Mouse (Mus musculus) intestine, embryonic 16.5 days (tissue): Measurements from ENCODE around the gene Olfr586. TPM values are rescaled to one million over a fixed set of nuclear protein-coding genes. Genes with fewer than 3 reads are reported as not detected.

Experiments used
- ATAC-seq: fragments of 200-750 bp; cut with Nextera tagmentation; 2 replicates; pipeline ENCODE4 v1.8.0; 2017; ENCODE audit warnings: moderate TSS enrichment, moderate library complexity
- H3K27ac ChIP-seq: fragments of 300-500 bp; sonication (generic); 2 replicates; pipeline ENCODE4 v1.5.1; 2014; ENCODE audit warnings: mild to moderate bottlenecking, low read length
- H3K27me3 ChIP-seq: fragments of 300-500 bp; sonication (generic); replicated peaks from 2 replicates; pipeline ENCODE4 v1.6.1; 2014; ENCODE audit warnings: low read length, control low read depth, mixed read lengths; ENCODE audit not compliant: control insufficient read depth, insufficient read depth
- H3K36me3 ChIP-seq: fragments of 300-500 bp; sonication (generic); 2 replicates; pipeline ENCODE4 v1.6.1; 2014; ENCODE audit warnings: low read length, control low read depth; ENCODE audit not compliant: control insufficient read depth, insufficient read depth
- H3K4me1 ChIP-seq: fragments of 300-500 bp; sonication (generic); 2 replicates; pipeline ENCODE4 v1.6.1; 2014; ENCODE audit warnings: low read length, control low read depth, mixed read lengths; ENCODE audit not compliant: control insufficient read depth, insufficient read depth
- H3K4me2 ChIP-seq: fragments of 300-500 bp; sonication (generic); 2 replicates; pipeline ENCODE4 v1.6.1; 2014; ENCODE audit warnings: low read depth, low read length, control low read depth
- H3K4me3 ChIP-seq: fragments of 300-500 bp; sonication (generic); 2 replicates; pipeline ENCODE4 v1.5.1; 2014; ENCODE audit warnings: mild to moderate bottlenecking, low read length
- H3K9ac ChIP-seq: fragments of 300-500 bp; sonication (generic); 2 replicates; pipeline ENCODE4 v1.6.1; 2014; ENCODE audit warnings: low read depth, low read length
- H3K9me3 ChIP-seq: fragments of 300-500 bp; sonication (generic); 2 replicates; pipeline ENCODE4 v1.6.1; 2016; ENCODE audit warnings: low read length, control low read depth; ENCODE audit not compliant: control insufficient read depth
- WGBS: fragments of 180-500 bp; shearing (Covaris S2); extraction: QIAGEN DNeasy Blood & Tissue Kit; methylation state at CpG from one replicate; pipeline ENCODE4 v1.1.7; 2014; 5-methylcytosine and 5-hydroxymethylcytosine counted together
- polyA plus RNA-seq: library from polyadenylated mRNA; unstranded; fragments of >200 nt; fragmentation: Nextera tagmentation; extraction: Ambion mirVana; gene quantifications from 2 replicates; pipeline ENCODE4 v1.2.1, GENCODE M21; 2015

Olfr586 gene
- not detected in 2 replicates for polyA plus RNA-seq

DNA sequence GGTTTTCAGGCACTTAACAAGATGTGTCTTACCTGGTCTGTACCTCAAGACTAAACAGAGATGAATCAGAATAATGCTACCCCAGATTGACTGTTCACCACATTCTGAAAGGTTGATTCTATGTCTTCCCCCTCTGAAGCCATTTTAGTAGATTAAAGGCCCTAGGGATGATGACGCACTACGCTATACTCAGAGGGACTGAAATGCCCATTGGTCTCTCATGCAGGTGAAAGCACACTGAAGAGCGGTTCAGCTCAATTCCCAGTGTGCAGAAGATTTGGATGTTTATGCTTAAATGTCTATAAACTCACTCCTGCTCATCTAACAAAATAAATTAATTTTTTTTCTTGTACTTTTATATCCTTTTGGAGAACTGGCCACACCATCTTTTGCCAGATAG, at the start of gene Olfr586:
TSS of gene Olfr586 (minus strand) at position 101 of the 400 bp plus-strand sequence.
- Histone ChIP-seq H3K27ac (no peak within 1 kb of the TSS), H3K27me3 (no peaks in the 10 kb centered on the region), H3K4me1 (no peaks in the 10 kb centered on the region), H3K36me3 (no peaks in the 10 kb centered on the region), H3K4me3 (no peak within 1 kb of the TSS), H3K9me3 (no peaks in the 10 kb centered on the region), H3K4me2 (no peak within 1 kb of the TSS), H3K9ac (no peak within 1 kb of the TSS)
- no peak for ATAC-seq
- 89% methylated on average over 3 of the region's 3 CpGs for WGBS

DNA sequence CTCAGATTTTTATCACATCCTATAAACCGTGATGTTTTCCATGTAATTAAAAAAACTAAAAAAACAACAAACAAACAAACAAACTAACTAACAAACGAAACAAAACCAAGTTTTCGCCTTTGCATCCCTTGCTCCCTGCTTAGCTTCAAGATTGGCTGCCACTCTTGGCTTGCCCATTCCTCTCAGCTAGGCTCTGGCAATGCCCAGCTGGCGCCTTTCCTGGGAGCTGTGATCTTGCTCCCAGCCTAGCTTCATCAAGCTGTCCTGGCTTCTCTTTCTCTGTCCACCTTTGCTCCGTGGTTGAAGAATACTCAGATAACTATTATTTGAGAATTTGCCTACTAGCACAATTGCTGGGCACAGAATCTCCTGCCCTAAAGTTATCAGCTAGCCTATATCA, 44.3 kb upstream of the Olfr586 start:
- no peak overlapping the region for H3K4me3 ChIP-seq
- H3K4me2 ChIP-seq = no peak overlapping the region
- 80% methylated on average over 5 of the region's 5 CpGs for WGBS
- no peaks in the 10 kb centered on the region for H3K9me3 ChIP-seq
- ATAC-seq = no peak
- no peak overlapping the region for H3K27ac ChIP-seq
- no peaks in the 10 kb centered on the region for H3K4me1 ChIP-seq
- H3K27me3 ChIP-seq = no peaks in the 10 kb centered on the region
- no peaks in the 10 kb centered on the region for H3K36me3 ChIP-seq
- no peak overlapping the region for H3K9ac ChIP-seq

DNA sequence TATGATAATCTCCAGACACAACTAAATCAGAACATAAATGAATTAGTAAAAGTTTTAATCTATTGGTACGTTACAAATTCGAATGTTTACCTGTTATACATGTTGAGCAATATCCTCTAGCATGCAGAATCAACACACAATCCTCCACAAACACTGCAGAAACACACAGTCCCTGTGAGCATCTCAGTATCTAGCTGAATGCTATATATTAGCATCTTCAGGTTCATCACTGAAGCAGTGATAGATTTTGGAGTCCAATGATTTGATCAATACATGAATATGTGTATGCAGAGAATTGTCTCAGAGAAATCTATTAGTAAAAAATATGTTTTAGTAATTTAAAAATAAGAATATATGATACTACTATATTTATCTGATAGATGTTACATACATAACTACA, 30.8 kb upstream of the Olfr586 start, which contains the start of gene Olfr589:
TSS of gene Olfr589 (minus strand) at position 101 of the 400 bp plus-strand sequence.
- no peaks in the 10 kb centered on the region for H3K9me3 ChIP-seq
- no peak for ATAC-seq
- no peak within 1 kb of the TSS for H3K9ac ChIP-seq
- no peak within 1 kb of the TSS for H3K27ac ChIP-seq
- H3K27me3 ChIP-seq = no peaks in the 10 kb centered on the region
- no peak within 1 kb of the TSS for H3K4me3 ChIP-seq
- H3K36me3 ChIP-seq = no peaks in the 10 kb centered on the region
- H3K4me1 ChIP-seq = no peaks in the 10 kb centered on the region
- 61% methylated on average over 2 of the region's 2 CpGs for WGBS
- no peak within 1 kb of the TSS for H3K4me2 ChIP-seq

DNA sequence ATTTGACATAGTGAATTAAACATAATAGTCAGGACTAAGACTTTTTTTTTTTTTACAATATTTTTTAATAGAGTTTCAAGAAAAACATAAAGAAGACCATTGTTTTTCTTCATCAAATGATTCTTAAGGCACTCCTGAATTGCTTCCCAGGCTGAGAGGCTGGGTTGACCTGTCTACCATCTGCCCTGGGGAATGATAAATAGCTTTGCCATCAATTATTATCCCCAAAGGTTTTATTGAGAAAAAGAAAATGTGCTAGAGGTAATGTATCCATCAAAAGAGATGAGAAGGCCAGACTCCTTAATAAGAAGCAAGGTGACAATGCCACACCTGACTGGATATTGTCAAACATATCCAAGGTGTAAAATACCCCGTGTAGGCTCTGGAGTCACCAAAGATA, 15.1 kb upstream of the Olfr586 start, which contains the start of gene Olfr588-ps1:
TSS of gene Olfr588-ps1 (plus strand) at position 301 of the 400 bp plus-strand sequence.
- Histone ChIP-seq H3K36me3 (no peaks in the 10 kb centered on the region), H3K4me2 (no peak within 1 kb of the TSS), H3K4me3 (no peak within 1 kb of the TSS), H3K9ac (no peak within 1 kb of the TSS), H3K27ac (no peak within 1 kb of the TSS), H3K27me3 (no peaks in the 10 kb centered on the region), H3K9me3 (no peaks in the 10 kb centered on the region), H3K4me1 (no peaks in the 10 kb centered on the region)
- no peak for ATAC-seq
- WGBS = 84% methylated on average over 1 of the region's 1 CpGs

DNA sequence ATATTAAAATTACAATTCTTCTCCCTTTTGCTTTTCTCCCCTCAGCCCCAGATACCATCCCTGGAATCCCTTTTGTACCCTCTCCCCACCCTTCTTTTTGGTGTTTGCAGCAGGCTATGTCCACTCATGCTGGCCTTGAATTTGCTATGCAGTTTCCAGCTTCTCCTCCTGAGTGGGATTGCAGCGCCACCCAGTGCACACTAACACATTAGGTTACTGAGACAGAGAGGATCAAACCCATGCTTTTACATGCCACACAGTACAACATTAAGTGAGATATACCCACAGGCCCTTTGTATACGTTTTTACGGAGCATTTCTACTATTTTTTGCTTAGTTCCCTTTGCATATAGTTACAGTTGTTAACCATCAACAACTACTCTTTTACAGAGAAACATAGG, 6.0 kb downstream of the Olfr586 start:
- Histone ChIP-seq H3K9ac (no peak overlapping the region), H3K36me3 (no peaks in the 10 kb centered on the region), H3K4me3 (no peak overlapping the region), H3K4me2 (no peak overlapping the region), H3K9me3 (no peaks in the 10 kb centered on the region), H3K27ac (no peak overlapping the region), H3K4me1 (no peaks in the 10 kb centered on the region), H3K27me3 (no peaks in the 10 kb centered on the region)
- 53% methylated on average over 3 of the region's 3 CpGs for WGBS
- no peak for ATAC-seq

DNA sequence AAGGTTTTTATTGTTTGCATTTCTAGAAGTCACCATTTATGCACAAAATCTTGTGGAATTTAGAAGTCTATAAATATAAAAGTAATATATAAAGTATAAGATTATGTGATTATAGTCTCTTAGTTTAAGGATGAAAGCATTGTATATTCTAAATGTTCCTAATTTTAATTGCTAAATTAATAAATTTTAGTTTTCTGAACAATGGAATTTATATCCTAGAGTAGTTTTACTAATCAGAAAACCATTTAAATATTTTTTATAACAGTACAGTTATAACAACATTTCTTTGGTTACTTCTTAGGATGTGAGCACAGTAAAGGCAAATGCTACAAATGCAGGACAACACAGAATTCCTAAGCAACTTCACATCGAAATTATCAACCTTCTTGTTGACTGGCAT, 28.0 kb downstream of the Olfr586 start, which contains the start of gene Olfr585:
TSS of gene Olfr585 (plus strand) at position 301 of the 400 bp plus-strand sequence.
- no peak for ATAC-seq
- Histone ChIP-seq H3K4me3 (no peak within 1 kb of the TSS), H3K27ac (no peak within 1 kb of the TSS), H3K9ac (no peak within 1 kb of the TSS), H3K4me1 (no peaks in the 10 kb centered on the region), H3K9me3 (no peaks in the 10 kb centered on the region), H3K4me2 (no peak within 1 kb of the TSS), H3K27me3 (no peaks in the 10 kb centered on the region), H3K36me3 (no peaks in the 10 kb centered on the region)
- 83% methylated on average over 1 of the region's 1 CpGs for WGBS

DNA sequence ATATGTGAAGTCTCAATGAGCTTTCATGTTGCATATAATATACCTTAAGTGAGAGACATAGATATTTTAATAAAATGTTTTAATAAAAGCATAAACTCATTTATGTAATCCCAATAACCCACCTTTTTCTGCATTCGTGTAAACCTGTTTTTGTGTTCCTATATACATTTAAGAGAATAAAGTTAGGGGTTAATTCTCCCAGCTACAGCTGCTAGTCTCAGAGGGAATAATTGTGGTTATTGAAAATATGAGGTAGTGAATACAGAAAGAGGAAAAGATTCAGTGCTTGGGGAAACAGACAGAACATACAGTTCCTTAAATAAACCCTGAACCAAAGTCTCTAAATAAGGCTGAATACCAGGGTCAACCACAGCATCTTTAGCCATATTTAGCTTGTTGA, 43.9 kb downstream of the Olfr586 start, which contains the start of gene Olfr584:
TSS of gene Olfr584 (plus strand) at position 301 of the 400 bp plus-strand sequence.
- ATAC-seq = no peak
- Histone ChIP-seq H3K9me3 (no peaks in the 10 kb centered on the region), H3K36me3 (no peaks in the 10 kb centered on the region)

More for the DNA sequence above, 43.9 kb downstream of the Olfr586 start, which contains the start of gene Olfr584:
- Histone ChIP-seq H3K4me2 (no peak within 1 kb of the TSS), H3K27ac (no peak within 1 kb of the TSS), H3K4me3 (no peak within 1 kb of the TSS), H3K4me1 (no peaks in the 10 kb centered on the region), H3K9ac (no peak within 1 kb of the TSS), H3K27me3 (no peaks in the 10 kb centered on the region)
- WGBS = 76% methylated on average over 1 of the region's 1 CpGs

Other genes with a start within 250 kb of the Olfr586 start
- not detected in 2 replicates for gene Olfr568, start 248.5 kb downstream of the Olfr586 start, polyA plus RNA-seq
- gene Olfr569, start 234.8 kb downstream of the Olfr586 start, polyA plus RNA-seq = not detected in 2 replicates
- gene Olfr570, start 231.1 kb downstream of the Olfr586 start, polyA plus RNA-seq = not detected in 2 replicates
- gene Olfr571, start 208.1 kb downstream of the Olfr586 start, polyA plus RNA-seq = not detected in 2 replicates
- gene Olfr572, start 201.2 kb downstream of the Olfr586 start, polyA plus RNA-seq = not detected in 2 replicates
- gene Olfr573-ps1, start 183.1 kb downstream of the Olfr586 start, polyA plus RNA-seq = not detected in 2 replicates
- not detected in 2 replicates for gene Olfr574, start 177.2 kb downstream of the Olfr586 start, polyA plus RNA-seq
- gene Olfr575, start 166.9 kb downstream of the Olfr586 start, polyA plus RNA-seq = not detected in 2 replicates
- not detected in 2 replicates for gene Olfr576, start 163.0 kb downstream of the Olfr586 start, polyA plus RNA-seq
- gene Olfr577, start 149.7 kb downstream of the Olfr586 start, polyA plus RNA-seq = not detected in 2 replicates
- gene Olfr578, start 136.3 kb downstream of the Olfr586 start, polyA plus RNA-seq = not detected in 2 replicates
- not detected in 2 replicates for gene Olfr582, start 87.6 kb downstream of the Olfr586 start, polyA plus RNA-seq
- not detected in 2 replicates for gene Olfr583, start 74.3 kb downstream of the Olfr586 start, polyA plus RNA-seq
- gene Olfr584, start 43.8 kb downstream of the Olfr586 start, polyA plus RNA-seq = not detected in 2 replicates
- not detected in 2 replicates for gene Olfr585, start 27.9 kb downstream of the Olfr586 start, polyA plus RNA-seq
- not detected in 2 replicates for gene Olfr588-ps1, start 15.2 kb upstream of the Olfr586 start, polyA plus RNA-seq
- not detected in 2 replicates for gene Olfr589, start 30.7 kb upstream of the Olfr586 start, polyA plus RNA-seq
- not detected in 2 replicates for gene Olfr591, start 52.7 kb upstream of the Olfr586 start, polyA plus RNA-seq
- gene Olfr592, start 59.2 kb upstream of the Olfr586 start, polyA plus RNA-seq = not detected in 2 replicates
- gene Olfr593, start 86.2 kb upstream of the Olfr586 start, polyA plus RNA-seq = not detected in 2 replicates
- gene Olfr594, start 91.4 kb upstream of the Olfr586 start, polyA plus RNA-seq = not detected in 2 replicates
- not detected in 2 replicates for gene Usp17ld, start 126.9 kb upstream of the Olfr586 start, polyA plus RNA-seq
- gene Olfr596, start 180.0 kb upstream of the Olfr586 start, polyA plus RNA-seq = not detected in 2 replicates
- not detected in 2 replicates for gene Olfr597, start 190.7 kb upstream of the Olfr586 start, polyA plus RNA-seq
- gene Olfr598, start 197.9 kb upstream of the Olfr586 start, polyA plus RNA-seq = not detected in 2 replicates
- not detected in 2 replicates for gene Olfr599, start 210.3 kb upstream of the Olfr586 start, polyA plus RNA-seq
- gene Olfr600, start 224.0 kb upstream of the Olfr586 start, polyA plus RNA-seq = not detected in 2 replicates
- not detected in 2 replicates for gene Olfr601, start 237.0 kb upstream of the Olfr586 start, polyA plus RNA-seq